Mouse (Mus musculus): ENCODE results near the gene Lrrc7. TPM values are rescaled to one million over a fixed set of nuclear protein-coding genes. Genes with fewer than 3 reads are reported as not detected.

Gene Lrrc7
- polyA plus RNA-seq, 1 experiment from 2014 or later = 9.9 TPM

DNA sequence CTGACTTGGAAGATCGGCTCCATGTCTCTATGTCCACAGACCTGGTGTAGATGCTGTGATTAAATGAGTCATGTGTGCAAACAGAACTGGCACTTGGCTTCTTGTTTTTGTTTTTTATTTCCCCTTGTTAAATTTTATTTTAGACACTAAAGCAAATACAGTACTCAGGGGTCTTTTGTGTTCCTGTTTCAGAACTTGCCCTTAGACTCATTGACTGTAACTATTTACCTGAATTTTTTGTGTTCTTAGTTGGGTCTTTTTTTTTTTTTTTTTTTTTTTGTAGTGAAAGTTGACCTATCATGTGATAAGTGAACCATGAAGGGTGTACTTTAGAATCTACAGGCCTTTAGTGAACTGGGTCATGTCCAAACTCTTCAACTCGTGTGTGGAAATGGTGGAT lies 521.3 kb downstream of the Lrrc7 start:
- no peaks in the 10 kb centered on the region for H3K9me3 ChIP-seq
- no peak overlapping the region for H3K9ac ChIP-seq
- H3K36me3 ChIP-seq = no peaks in the 10 kb centered on the region
- no peaks in the 10 kb centered on the region for H3K27me3 ChIP-seq
- WGBS = 89% methylated on average over 2 of the region's 2 CpGs
- no peak overlapping the region for H3K27ac ChIP-seq (replicated peaks)
- H3K4me3 ChIP-seq = no peak overlapping the region
- H3K4me2 ChIP-seq = no peak overlapping the region
- no peak for ATAC-seq (ENCODE audit: low read depth)
- peaks cover 13% of the 10 kb centered on the region for H3K4me1 ChIP-seq (replicated peaks)

DNA sequence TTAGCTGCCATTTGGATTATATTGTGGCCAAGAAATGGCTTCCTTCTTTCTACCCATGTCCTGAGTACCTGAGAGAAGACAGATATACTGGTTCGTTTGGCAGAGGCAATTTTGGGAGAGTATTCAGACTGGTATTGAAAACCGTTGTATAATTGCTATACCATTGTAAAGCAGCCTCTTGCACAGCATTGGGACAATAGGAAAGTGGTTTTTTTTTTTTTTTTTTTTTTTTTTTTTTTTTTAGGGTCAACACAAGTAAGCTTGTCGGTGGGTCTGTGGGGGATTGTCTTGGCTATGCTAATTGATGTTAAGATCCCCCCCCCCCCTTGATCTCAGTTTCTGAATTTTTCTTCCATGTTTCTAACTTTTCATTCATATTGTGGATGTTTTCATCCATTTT lies 523.9 kb downstream of the Lrrc7 start:
- no peak overlapping the region for H3K9ac ChIP-seq
- no peak overlapping the region for H3K4me2 ChIP-seq
- WGBS = 85% methylated on average over 3 of the region's 3 CpGs
- no peaks in the 10 kb centered on the region for H3K27me3 ChIP-seq
- H3K4me3 ChIP-seq = no peak overlapping the region
- H3K4me1 ChIP-seq (replicated peaks) = peaks cover 30% of the 10 kb centered on the region
- no peaks in the 10 kb centered on the region for H3K9me3 ChIP-seq
- ATAC-seq (ENCODE audit: low read depth) = no peak
- no peak overlapping the region for H3K27ac ChIP-seq (replicated peaks)
- no peaks in the 10 kb centered on the region for H3K36me3 ChIP-seq

DNA sequence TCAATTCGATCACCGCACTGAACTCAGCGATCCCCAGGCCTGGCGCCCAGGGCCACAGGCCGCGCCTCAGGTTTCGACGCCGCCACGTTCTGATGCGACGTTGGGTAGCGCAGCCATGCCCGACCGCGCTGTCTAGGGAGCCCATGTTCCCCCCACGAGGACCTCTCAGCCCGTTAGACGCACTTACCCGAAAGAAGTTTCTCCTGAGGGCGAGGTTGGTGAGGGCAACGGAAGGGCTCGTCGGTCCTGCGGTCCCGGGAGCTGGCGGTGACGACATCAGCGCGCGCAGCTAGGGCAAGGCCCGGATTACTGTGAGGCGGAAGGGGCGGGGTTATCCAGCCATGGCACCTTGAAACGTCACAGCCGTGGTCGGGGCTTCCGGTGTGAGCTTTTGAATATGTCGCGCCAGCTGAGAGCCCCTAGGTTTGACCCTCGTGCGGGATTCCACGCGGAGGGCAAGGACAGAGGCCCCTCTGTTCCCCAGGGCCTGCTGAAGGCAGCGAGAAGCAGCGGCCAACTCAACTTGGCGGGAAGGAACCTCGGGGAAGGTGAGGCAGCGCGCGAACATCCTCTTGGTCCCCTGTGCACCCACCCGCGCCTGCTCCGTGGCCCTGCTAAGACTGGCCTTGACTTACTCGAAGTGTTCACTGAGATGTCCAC lies 525.6 kb downstream of the Lrrc7 start, which contains the start of the genes Srsf11 and Lrrc40:
Srsf11 (minus strand) TSS at position 311 of the 660 bp plus-strand sequence.
Lrrc40 (plus strand) TSS at position 334 of the 660 bp plus-strand sequence.
- peak; percentile 96 for ATAC-seq (ENCODE audit: low read depth)
- peak within 1 kb of the TSS; percentile 71 for H3K4me2 ChIP-seq
- H3K9ac ChIP-seq = peak within 1 kb of the TSS; percentile 94

DNA sequence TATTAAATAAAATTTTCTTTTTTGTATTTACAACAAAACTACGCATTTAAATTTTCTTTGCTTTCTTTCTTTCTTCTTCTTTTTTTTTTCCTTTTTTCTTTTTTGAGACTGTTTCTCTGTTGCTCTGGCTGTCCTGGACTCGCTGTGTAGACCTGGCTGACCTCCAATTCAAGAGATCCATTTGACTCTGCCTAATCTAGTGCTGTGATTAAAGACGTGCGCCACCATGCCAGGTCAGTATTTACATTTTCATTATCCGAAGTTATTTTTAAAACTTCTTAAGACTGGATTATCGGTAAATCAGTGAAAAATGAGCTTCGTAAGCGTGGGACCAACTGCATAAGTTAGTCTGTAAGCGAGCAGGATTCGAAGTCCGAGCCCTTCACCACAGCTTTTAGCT lies 526.2 kb downstream of the Lrrc7 start:
- Histone ChIP-seq H3K27ac (replicated peaks) (peak overlapping the region; percentile 86), H3K9me3 (no peaks in the 10 kb centered on the region), H3K4me3 (peak overlapping the region; percentile 95), H3K4me1 (replicated peaks) (peaks cover 41% of the 10 kb centered on the region), H3K36me3 (no peaks in the 10 kb centered on the region), H3K4me2 (peak overlapping the region; percentile 71), H3K9ac (peak overlapping the region; percentile 94), H3K27me3 (no peaks in the 10 kb centered on the region)
- WGBS = 1% methylated on average over 11 of the region's 11 CpGs
- ATAC-seq (ENCODE audit: low read depth) = peak; percentile 15; the same call in 1 of the 2 replicates

More for the DNA sequence above, 525.6 kb downstream of the Lrrc7 start, which contains the start of the genes Srsf11 and Lrrc40:
- Histone ChIP-seq H3K27ac (replicated peaks) (peak within 1 kb of the TSS; percentile 86), H3K36me3 (no peaks in the 10 kb centered on the region), H3K9me3 (no peaks in the 10 kb centered on the region), H3K4me3 (peak within 1 kb of the TSS; percentile 95), H3K4me1 (replicated peaks) (peaks cover 41% of the 10 kb centered on the region), H3K27me3 (no peaks in the 10 kb centered on the region)
- WGBS = under 1% methylated on average over 55 of the region's 55 CpGs
